Mouse (Mus musculus) heart, postnatal 0 days (tissue): ENCODE data around the gene Ptprb.

Source experiments
- CTCF ChIP-seq: IDR thresholded peaks from 2 replicates; pipeline ENCODE4 v1.5.1; 2016; ENCODE audit warnings: antibody characterized with exemption, control low read depth, low read depth
- EP300 ChIP-seq: IDR thresholded peaks from 2 replicates; pipeline ENCODE4 v1.6.1; 2016; ENCODE audit warnings: antibody characterized with exemption, low read depth

DNA sequence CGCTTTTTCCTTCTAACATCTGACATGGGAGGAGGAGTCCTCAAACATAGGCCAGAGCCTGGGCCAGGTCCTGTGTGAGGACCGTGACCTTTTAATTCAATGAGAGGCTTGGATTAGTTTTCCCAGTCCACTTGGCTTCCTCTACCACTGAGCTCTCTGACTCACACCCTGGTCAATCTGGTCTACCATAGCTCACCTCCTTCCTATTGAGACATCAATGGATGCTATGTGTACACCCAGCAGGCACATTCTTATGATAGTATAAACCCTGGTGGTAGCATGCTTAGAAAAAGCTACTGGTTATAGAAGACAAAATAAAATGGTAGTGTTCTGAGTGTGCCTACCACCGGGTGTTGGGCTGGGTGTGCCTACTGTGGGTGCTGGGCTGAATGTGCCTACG, 21.1 kb downstream of the Ptprb start:
- TF ChIP-seq CTCF (no peak), EP300 (no peak)
